Mouse (Mus musculus): ENCODE measurements around the gene Trub1. TPM values are rescaled to one million over a fixed set of nuclear protein-coding genes. Genes with fewer than 3 reads are reported as not detected.

Gene Trub1
- polyA plus RNA-seq, 1 experiment from 2014 or later: 13.1 TPM

DNA sequence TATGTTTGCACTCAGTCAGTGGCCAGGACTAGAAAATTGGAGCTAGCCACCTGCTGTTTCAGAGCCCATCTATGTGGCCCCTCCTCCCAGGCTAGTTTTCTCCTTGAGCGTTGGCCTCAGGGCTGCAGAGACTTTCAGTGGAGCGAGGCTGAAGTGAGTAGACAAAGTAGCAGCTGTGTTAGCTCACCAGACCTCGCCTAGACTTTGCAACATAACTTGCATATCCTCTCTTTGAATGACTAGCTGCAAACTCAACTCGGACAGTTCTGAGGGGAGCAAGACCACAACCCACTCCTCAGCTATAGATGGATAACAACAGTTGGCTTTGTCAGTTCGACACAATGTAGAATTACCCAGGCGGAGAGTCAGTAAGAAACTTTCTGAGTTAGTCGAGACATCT is 81.5 kb downstream of the Trub1 start:
- no peak overlapping the region for H3K4me2 ChIP-seq
- DNase-seq (no peak), ATAC-seq (ENCODE audit: low read depth) (no peak)
- no peak overlapping the region for H3K27ac ChIP-seq
- H3K27me3 ChIP-seq: no peaks in the 10 kb centered on the region
- WGBS (ENCODE audit: insufficient replicate concordance): 61% methylated on average over 7 of the region's 7 CpGs
- peaks cover 5% of the 10 kb centered on the region; the same call in 1 of the 2 replicates for H3K4me1 ChIP-seq (replicated peaks)
- no peak overlapping the region for H3K4me3 ChIP-seq (replicated peaks)
- H3K9me3 ChIP-seq (replicated peaks): no peaks in the 10 kb centered on the region
- no peak overlapping the region for H3K9ac ChIP-seq
- H3K36me3 ChIP-seq: no peaks in the 10 kb centered on the region

DNA sequence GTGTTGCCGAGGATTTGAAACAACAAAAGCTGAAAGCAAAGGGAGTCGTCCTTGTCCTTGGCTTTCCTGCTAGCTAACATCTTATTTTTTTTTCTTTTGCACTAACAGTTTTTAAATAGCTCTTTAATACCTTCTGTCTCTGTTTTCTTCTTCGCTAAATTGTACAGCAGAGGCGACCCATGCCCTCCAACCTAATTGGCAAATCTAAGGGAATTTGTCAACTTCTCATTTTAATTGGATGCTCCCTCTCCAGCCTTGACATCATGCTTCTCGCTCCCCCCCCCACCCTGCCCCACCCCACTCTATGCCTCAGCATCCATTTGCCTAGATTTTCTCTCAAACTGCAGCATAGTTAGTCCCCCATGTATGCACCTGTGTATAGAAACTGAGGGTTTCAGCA is 83.8 kb downstream of the Trub1 start:
- WGBS (ENCODE audit: insufficient replicate concordance): 58% methylated on average over 5 of the region's 5 CpGs
- H3K27ac ChIP-seq: no peak overlapping the region
- H3K9me3 ChIP-seq (replicated peaks): no peaks in the 10 kb centered on the region
- ATAC-seq (ENCODE audit: low read depth) (no peak), DNase-seq (no peak)
- no peak overlapping the region for H3K4me3 ChIP-seq (replicated peaks)
- peaks cover 5% of the 10 kb centered on the region for H3K4me1 ChIP-seq (replicated peaks)
- no peak overlapping the region for H3K9ac ChIP-seq
- H3K27me3 ChIP-seq: no peaks in the 10 kb centered on the region
- no peak overlapping the region for H3K4me2 ChIP-seq
- H3K36me3 ChIP-seq: no peaks in the 10 kb centered on the region

DNA sequence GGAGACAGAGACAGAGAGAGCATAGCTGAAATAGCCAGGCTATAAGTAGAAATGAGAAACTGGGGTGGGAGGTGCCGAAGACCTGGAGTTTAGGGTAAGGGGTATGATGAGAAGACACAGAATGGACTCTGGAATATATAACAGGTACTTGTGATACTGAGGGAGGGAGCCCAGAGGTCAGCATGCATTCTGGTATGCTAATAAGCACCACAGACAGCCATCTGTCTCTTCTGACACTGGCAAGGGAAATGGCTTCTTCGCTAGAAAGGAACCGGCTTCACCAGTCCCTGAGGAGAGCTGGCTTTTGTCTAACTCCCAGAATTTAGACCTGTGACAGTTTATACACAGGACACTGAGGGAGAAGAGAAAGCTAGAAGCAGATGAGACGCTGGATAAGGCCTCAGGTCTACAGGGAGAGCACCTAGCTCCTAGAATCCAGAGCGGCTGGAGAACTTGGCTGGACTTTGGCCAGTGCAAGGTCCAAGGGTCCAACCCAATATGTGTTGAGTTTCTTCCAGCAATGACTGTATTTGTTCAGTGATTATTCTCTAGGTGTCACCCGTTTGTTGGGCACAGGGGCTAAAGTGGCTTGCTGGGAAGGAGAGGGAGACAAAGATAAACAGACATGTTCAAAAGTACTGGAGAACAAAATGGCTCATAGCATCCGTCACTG is 84.9 kb downstream of the Trub1 start:
- no peaks in the 10 kb centered on the region for H3K27me3 ChIP-seq

DNA sequence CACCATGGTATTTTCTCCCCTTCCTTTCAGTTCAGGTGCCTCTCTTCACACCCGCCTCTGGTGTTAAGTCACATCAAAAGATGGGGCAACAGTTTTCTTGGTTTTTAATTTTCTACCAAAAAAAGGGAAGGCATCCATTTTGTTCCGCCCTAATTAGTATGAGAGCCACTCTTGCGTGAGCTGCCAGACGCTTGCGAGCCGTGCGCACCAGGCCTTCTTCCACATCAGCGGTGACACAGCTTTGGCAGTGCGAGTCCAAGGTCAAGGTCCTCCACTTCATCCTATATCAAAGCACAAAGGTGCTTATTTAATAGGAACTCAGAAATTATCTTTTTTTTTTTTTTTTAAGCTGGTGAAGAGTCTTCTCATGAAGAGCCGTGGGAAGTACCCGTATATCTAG is 87.4 kb downstream of the Trub1 start:
- H3K4me2 ChIP-seq: no peak overlapping the region

More for the DNA sequence above, 84.9 kb downstream of the Trub1 start:
- 67% methylated on average over 7 of the region's 7 CpGs for WGBS (ENCODE audit: insufficient replicate concordance)
- Histone ChIP-seq H3K4me2 (no peak overlapping the region), H3K27ac (no peak overlapping the region), H3K9me3 (replicated peaks) (no peaks in the 10 kb centered on the region), H3K4me3 (replicated peaks) (no peak overlapping the region), H3K4me1 (replicated peaks) (peaks cover 9% of the 10 kb centered on the region), H3K9ac (no peak overlapping the region), H3K36me3 (no peaks in the 10 kb centered on the region)
- ATAC-seq (ENCODE audit: low read depth) (no peak), DNase-seq (no peak)

More for the DNA sequence above, 87.4 kb downstream of the Trub1 start:
- H3K4me1 ChIP-seq (replicated peaks): peaks cover 9% of the 10 kb centered on the region
- H3K27ac ChIP-seq: no peak overlapping the region
- H3K36me3 ChIP-seq: no peaks in the 10 kb centered on the region
- H3K4me3 ChIP-seq (replicated peaks): no peak overlapping the region
- DNase-seq (no peak), ATAC-seq (ENCODE audit: low read depth) (no peak)
- no peaks in the 10 kb centered on the region for H3K9me3 ChIP-seq (replicated peaks)
- H3K9ac ChIP-seq: no peak overlapping the region
- H3K27me3 ChIP-seq: no peaks in the 10 kb centered on the region
- WGBS (ENCODE audit: insufficient replicate concordance): 84% methylated on average over 11 of the region's 11 CpGs

Other genes with a start within 250 kb of the Trub1 start
- 4.8 and 6.2 TPM in 2 replicates for gene Ablim1, start 138.0 kb upstream of the Trub1 start, polyA plus RNA-seq (2015; fragmentation: Nextera tagmentation; extraction: Ambion mirVana)
- 5.3 and 5.6 TPM in 2 replicates for gene Fam160b1, start 92.2 kb upstream of the Trub1 start, polyA plus RNA-seq (2015; fragmentation: Nextera tagmentation; extraction: Ambion mirVana)
- gene Atrnl1, start 158.1 kb downstream of the Trub1 start, polyA plus RNA-seq (2015; fragmentation: Nextera tagmentation; extraction: Ambion mirVana): 0.68 and 0.70 TPM in 2 replicates